Mouse (Mus musculus): ENCODE results near the gene Klhdc2. TPM values are rescaled to one million over a fixed set of nuclear protein-coding genes. Genes with fewer than 3 reads are reported as not detected.

Gene Klhdc2
- 54.2 and 59.3 TPM in 2 replicates for polyA plus RNA-seq (2015; fragmentation: Nextera tagmentation; extraction: Ambion mirVana)

- H3K27me3 ChIP-seq (ENCODE audit: insufficient read depth, low read length), result no peaks in the 10 kb centered on the region
- H3K9me3 ChIP-seq (ENCODE audit: low read length), result no peaks in the 10 kb centered on the region
- H3K36me3 ChIP-seq (replicated peaks; ENCODE audit: insufficient read depth, low read length), result peaks cover 16% of the 10 kb centered on the region
- no peak for TF ChIP-seq EP300 (IDR thresholded peaks at IDR 0.05; ENCODE audit: low read depth)
- TF ChIP-seq CTCF (IDR thresholded peaks at IDR 0.05; ENCODE audit: low read depth), result no peak
- DNase-seq (peak; percentile 88), ATAC-seq (peak; percentile 85)
- H3K4me3 ChIP-seq (ENCODE audit: low read depth, low read length), result peak within 1 kb of the TSS; percentile 94
- peak within 1 kb of the TSS; percentile 97 for H3K9ac ChIP-seq (replicated peaks)
- peak within 1 kb of the TSS; percentile 97 for H3K27ac ChIP-seq (ENCODE audit: low read depth)
- H3K4me2 ChIP-seq (ENCODE audit: low read depth, low read length), result peak within 1 kb of the TSS; percentile 77
- WGBS (ENCODE audit: insufficient replicate concordance), result under 1% methylated on average over 86 of the region's 98 CpGs
- peaks cover 31% of the 10 kb centered on the region for H3K4me1 ChIP-seq (ENCODE audit: insufficient read depth)
Measured at GRCm38 (mm10) chr12:69296511-69297410, at the start of gene Klhdc2. Klhdc2 (plus strand) TSS chr12:69296681.

GRCm38 (mm10) chr12:69249766-69250165 is 46.7 kb upstream of the Klhdc2 start:
- H3K27ac ChIP-seq (ENCODE audit: low read depth), result no peak overlapping the region
- no peak for DNase-seq
- no peaks in the 10 kb centered on the region for H3K9me3 ChIP-seq (ENCODE audit: low read length)
- H3K4me3 ChIP-seq (ENCODE audit: low read depth, low read length), result no peak overlapping the region
- 82% methylated on average over 4 of the region's 4 CpGs for WGBS (ENCODE audit: insufficient replicate concordance)
- no peak for ATAC-seq
- H3K27me3 ChIP-seq (ENCODE audit: insufficient read depth, low read length), result no peaks in the 10 kb centered on the region
- H3K36me3 ChIP-seq (replicated peaks; ENCODE audit: insufficient read depth, low read length), result no peaks in the 10 kb centered on the region
- no peak overlapping the region for H3K4me2 ChIP-seq (ENCODE audit: low read depth, low read length)
- no peaks in the 10 kb centered on the region for H3K4me1 ChIP-seq (ENCODE audit: insufficient read depth)
- no peak overlapping the region for H3K9ac ChIP-seq (replicated peaks)
- TF ChIP-seq EP300 (IDR thresholded peaks at IDR 0.05; ENCODE audit: low read depth), result no peak
- TF ChIP-seq CTCF (IDR thresholded peaks at IDR 0.05; ENCODE audit: low read depth), result no peak

GRCm38 (mm10) chr12:69250756-69251155 is 45.7 kb upstream of the Klhdc2 start:
- WGBS (ENCODE audit: insufficient replicate concordance), result 45% methylated on average over 8 of the region's 8 CpGs
- no peak for TF ChIP-seq CTCF (IDR thresholded peaks at IDR 0.05; ENCODE audit: low read depth)
- TF ChIP-seq EP300 (IDR thresholded peaks at IDR 0.05; ENCODE audit: low read depth), result no peak
- H3K4me2 ChIP-seq (ENCODE audit: low read depth, low read length), result peak overlapping the region; percentile 26; the same call in 1 of the 2 replicates
- H3K27me3 ChIP-seq (ENCODE audit: insufficient read depth, low read length), result no peaks in the 10 kb centered on the region
- no peak overlapping the region for H3K4me3 ChIP-seq (ENCODE audit: low read depth, low read length)
- no peaks in the 10 kb centered on the region for H3K36me3 ChIP-seq (replicated peaks; ENCODE audit: insufficient read depth, low read length)
- ATAC-seq, result no peak
- no peaks in the 10 kb centered on the region for H3K4me1 ChIP-seq (ENCODE audit: insufficient read depth)
- DNase-seq, result no peak
- no peak overlapping the region for H3K9ac ChIP-seq (replicated peaks)
- H3K9me3 ChIP-seq (ENCODE audit: low read length), result no peaks in the 10 kb centered on the region
- no peak overlapping the region for H3K27ac ChIP-seq (ENCODE audit: low read depth)

- DNase-seq, result no peak
- H3K4me2 ChIP-seq (ENCODE audit: low read depth, low read length), result no peak overlapping the region
- TF ChIP-seq CTCF (IDR thresholded peaks at IDR 0.05; ENCODE audit: low read depth), result no peak
- no peak for TF ChIP-seq EP300 (IDR thresholded peaks at IDR 0.05; ENCODE audit: low read depth)
- 94% methylated on average over 1 of the region's 1 CpGs for WGBS (ENCODE audit: insufficient replicate concordance)
- no peak overlapping the region for H3K4me3 ChIP-seq (ENCODE audit: low read depth, low read length)
- no peak overlapping the region for H3K27ac ChIP-seq (ENCODE audit: low read depth)
- no peak overlapping the region for H3K9ac ChIP-seq (replicated peaks)
- no peaks in the 10 kb centered on the region for H3K9me3 ChIP-seq (ENCODE audit: low read length)
- H3K4me1 ChIP-seq (ENCODE audit: insufficient read depth), result no peaks in the 10 kb centered on the region
- no peaks in the 10 kb centered on the region for H3K27me3 ChIP-seq (ENCODE audit: insufficient read depth, low read length)
- ATAC-seq, result no peak
- H3K36me3 ChIP-seq (replicated peaks; ENCODE audit: insufficient read depth, low read length), result no peaks in the 10 kb centered on the region
Measured at GRCm38 (mm10) chr12:69253806-69254205, 42.7 kb upstream of the Klhdc2 start.

GRCm38 (mm10) chr12:69257836-69258235 is 38.6 kb upstream of the Klhdc2 start:
- Histone ChIP-seq H3K4me2 (ENCODE audit: low read depth, low read length) (peak overlapping the region; percentile 55), H3K4me1 (ENCODE audit: insufficient read depth) (no peaks in the 10 kb centered on the region), H3K36me3 (replicated peaks; ENCODE audit: insufficient read depth, low read length) (no peaks in the 10 kb centered on the region), H3K9me3 (ENCODE audit: low read length) (no peaks in the 10 kb centered on the region), H3K27ac (ENCODE audit: low read depth) (no peak overlapping the region), H3K4me3 (ENCODE audit: low read depth, low read length) (no peak overlapping the region), H3K27me3 (ENCODE audit: insufficient read depth, low read length) (no peaks in the 10 kb centered on the region), H3K9ac (replicated peaks) (no peak overlapping the region)
- 0 out of 2 replicates have a peak, but pooled peaks have one; percentile 29 for ATAC-seq
- WGBS (ENCODE audit: insufficient replicate concordance), result 32% methylated on average over 11 of the region's 11 CpGs
- DNase-seq, result peak; percentile 26
- TF ChIP-seq CTCF (IDR thresholded peaks at IDR 0.05; ENCODE audit: low read depth) (no peak), EP300 (IDR thresholded peaks at IDR 0.05; ENCODE audit: low read depth) (no peak)

GRCm38 (mm10) chr12:69262251-69262650 is 34.2 kb upstream of the Klhdc2 start:
- no peak for DNase-seq
- ATAC-seq, result no peak
- no peaks in the 10 kb centered on the region for H3K9me3 ChIP-seq (ENCODE audit: low read length)
- H3K4me1 ChIP-seq (ENCODE audit: insufficient read depth), result no peaks in the 10 kb centered on the region
- H3K36me3 ChIP-seq (replicated peaks; ENCODE audit: insufficient read depth, low read length), result no peaks in the 10 kb centered on the region
- no peak overlapping the region for H3K4me3 ChIP-seq (ENCODE audit: low read depth, low read length)
- WGBS (ENCODE audit: insufficient replicate concordance), result 90% methylated on average over 5 of the region's 5 CpGs
- H3K4me2 ChIP-seq (ENCODE audit: low read depth, low read length), result no peak overlapping the region
- H3K9ac ChIP-seq (replicated peaks), result no peak overlapping the region
- H3K27me3 ChIP-seq (ENCODE audit: insufficient read depth, low read length), result no peaks in the 10 kb centered on the region
- H3K27ac ChIP-seq (ENCODE audit: low read depth), result no peak overlapping the region
- no peak for TF ChIP-seq CTCF (IDR thresholded peaks at IDR 0.05; ENCODE audit: low read depth)
- no peak for TF ChIP-seq EP300 (IDR thresholded peaks at IDR 0.05; ENCODE audit: low read depth)
